Mouse (Mus musculus) splenic B cell, adult 2 months (primary cell): ENCODE results near the gene Rab43.

ENCODE experiments used
- DNase-seq: peaks from one replicate; pipeline ENCODE4 v3.0.0-alpha.2; 2011; ENCODE audit warnings: low read depth, low spot score
- H3K27me3 ChIP-seq: 2 replicates; pipeline ENCODE4 v1.6.1; 2012; ENCODE audit warnings: mild to moderate bottlenecking, low read length, moderate library complexity, mixed read lengths; ENCODE audit not compliant: control insufficient read depth, poor library complexity, insufficient read depth, severe bottlenecking
- H3K36me3 ChIP-seq: 2 replicates; pipeline ENCODE4 v1.6.1; 2012; ENCODE audit warnings: mild to moderate bottlenecking, low read length, moderate library complexity, mixed read lengths; ENCODE audit not compliant: control insufficient read depth, poor library complexity, insufficient read depth, severe bottlenecking

Gene Rab43

DNA sequence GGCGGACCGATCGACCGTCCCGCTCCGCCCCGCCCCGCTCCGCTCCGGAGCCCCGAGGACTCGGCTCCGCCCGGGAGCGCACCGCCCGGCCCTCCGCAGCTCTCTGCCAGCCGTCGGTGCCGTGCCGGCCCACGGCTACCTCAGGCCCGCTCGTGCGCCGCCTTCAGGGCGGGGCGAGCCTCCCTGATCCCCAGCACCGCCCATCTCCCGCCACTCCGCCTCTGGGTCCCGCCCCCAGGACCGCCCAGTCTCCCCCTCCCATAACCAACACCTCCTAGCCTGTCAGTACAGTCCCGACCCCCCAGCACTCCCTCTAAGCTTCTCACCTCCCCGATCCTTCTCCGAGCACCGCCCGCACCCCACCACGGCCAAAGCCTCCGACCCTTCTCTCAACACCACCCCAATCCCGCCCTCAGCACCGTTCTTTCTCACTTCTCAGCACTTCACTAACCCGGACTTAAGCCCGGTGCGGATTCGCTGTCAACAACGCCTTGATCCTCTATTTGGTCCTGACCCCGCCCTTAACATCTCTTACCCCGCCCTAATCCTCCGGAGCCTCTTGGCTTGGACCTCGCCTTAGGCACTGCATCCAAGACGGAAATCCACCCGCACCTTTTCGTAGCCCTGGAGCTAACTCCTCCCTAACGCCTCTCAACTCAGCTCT, at the start of gene Rab43:
Gene Rab43, minus strand, starts transcription at position 490 of the 664 bp plus-strand sequence.
- Histone ChIP-seq H3K27me3 (no peaks in the 10 kb centered on the region), H3K36me3 (no peaks in the 10 kb centered on the region; the same call in 1 of the 2 replicates)
- peak; percentile 89 for DNase-seq

DNA sequence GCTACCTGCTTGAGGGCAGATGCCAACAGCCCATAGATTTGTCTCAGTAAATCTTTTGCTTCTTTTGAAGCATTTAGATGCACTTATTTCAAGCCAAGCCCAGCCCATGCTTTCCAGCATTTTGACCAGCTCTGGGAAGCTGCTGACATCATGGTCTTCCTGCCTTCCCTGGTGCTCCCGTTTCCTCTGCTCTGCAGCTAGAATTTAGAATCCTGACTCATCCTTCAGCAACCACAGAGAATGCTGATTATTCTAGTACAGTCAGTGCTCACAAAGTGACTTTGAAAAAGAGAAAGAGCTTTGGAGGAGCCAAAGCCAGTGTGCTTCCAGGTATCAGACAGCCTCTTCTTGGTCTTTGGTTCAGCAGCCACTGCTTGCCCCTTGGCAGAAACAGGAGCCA, 45.1 kb upstream of the Rab43 start:
- Histone ChIP-seq H3K27me3 (no peaks in the 10 kb centered on the region), H3K36me3 (no peaks in the 10 kb centered on the region)
- DNase-seq: no peak

DNA sequence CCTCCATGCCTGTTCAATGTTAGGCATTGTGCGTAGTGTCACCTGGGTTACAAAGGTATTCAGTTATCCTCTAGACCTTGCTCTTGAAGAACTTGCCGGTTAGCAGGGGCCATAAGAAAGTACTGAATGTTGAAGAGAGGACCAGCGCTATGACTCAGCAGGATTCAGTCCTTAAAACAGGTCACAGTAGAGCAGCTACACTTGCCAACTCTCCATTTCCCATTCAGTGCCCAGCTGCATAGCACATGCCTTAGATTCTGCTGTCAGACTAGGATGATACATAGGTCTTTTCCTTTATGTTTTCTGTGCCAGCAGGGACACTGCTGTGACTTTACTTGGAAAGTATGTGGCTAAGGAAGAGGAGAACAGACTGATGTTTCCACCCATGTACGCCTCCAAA, 41.5 kb upstream of the Rab43 start:
- no peak for DNase-seq
- no peaks in the 10 kb centered on the region for H3K36me3 ChIP-seq
- H3K27me3 ChIP-seq: no peaks in the 10 kb centered on the region

DNA sequence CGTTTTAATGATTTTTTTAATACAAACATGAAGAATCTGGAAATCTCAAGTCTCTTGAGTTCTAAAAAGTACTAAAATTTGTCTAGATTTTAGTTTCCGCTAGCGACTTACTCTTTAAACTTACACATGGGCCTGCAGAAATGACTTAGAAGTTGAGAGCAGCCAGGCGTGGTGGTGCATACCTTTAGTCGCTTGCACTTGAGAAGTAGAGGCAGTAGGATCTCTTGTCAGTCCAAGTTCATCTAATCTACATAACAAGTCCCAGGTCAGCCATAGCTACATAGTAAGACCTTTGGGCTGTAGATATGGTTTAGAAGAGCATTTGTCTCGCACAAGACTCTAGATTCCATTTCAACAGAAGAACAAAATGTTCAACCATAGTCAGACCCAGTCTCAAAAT, 39.9 kb upstream of the Rab43 start:
- DNase-seq: no peak
- Histone ChIP-seq H3K36me3 (no peaks in the 10 kb centered on the region), H3K27me3 (no peaks in the 10 kb centered on the region)

DNA sequence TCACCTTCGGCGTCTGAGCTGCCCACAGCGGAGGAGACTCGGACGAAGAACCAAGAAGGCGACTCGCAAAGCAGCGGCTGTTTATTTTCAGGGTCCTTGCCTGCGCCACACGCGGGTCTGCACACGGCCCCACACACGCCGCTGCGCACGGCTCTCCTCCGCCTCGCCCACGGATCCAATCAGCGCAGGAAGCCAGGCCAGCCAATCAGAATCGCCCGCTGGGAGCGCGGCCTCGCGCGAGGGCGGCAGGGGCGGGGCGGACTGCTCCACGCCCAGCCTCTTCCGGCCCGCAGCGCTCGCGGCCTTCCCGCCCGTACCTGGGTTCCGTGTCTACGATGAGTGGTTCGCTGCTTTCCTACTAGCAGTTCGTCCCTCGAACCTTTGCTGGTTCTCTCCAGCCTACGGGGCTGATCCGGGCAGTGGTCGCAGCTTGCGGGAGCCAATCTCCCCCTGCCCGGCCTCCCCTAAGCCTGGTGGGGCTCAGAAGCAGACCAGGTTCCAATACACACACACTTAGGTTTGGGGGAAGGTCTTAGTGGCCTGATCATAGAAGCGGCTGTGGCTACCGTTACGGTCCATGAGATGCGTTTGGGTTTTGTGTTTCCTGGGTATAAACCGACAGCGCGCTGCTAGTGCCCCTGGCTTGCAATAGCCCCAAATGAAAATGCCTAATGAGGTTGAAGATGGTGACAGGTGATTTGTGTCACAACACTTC, 39.1 kb upstream of the Rab43 start, which contains the start of gene Cnbp:
Gene Cnbp, minus strand, starts transcription at position 207 of the 715 bp plus-strand sequence.
- peak; percentile 99 for DNase-seq

DNA sequence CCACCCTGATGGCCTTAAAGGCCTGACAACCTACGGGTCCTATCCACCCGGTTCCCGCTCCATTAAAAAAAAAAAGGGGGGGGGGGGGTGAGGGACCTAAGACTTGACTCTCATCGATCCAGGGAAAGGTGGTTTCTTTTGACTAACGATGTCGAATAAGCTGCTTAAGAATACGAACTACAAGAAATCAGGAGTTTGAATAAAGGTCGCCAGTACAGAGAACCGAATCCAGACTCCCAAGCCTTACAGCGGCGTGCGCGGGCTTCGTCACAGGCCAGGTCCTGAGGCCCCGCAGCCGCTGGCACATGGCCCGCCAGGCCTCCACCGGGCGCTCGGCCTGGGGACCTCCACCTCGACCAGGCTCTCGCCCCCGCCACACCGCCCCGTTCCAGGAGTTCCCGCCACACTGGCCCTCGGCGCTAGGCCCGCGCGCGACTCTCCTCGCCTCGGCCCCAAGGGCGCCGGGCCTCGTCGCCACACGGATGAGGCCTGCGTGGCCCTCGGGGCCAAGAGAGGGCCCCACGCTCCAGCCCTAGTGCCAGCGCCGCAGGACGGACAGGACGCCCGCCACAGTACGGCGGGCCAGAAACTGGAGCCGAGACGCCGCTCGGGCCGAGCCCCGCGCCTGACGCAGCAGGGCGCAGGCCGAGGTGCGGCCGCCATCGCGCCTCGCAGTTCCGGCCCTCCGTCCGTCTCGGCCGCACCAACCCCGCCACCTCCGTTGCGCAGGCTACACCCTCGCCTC, 38.4 kb upstream of the Rab43 start:
- Histone ChIP-seq H3K27me3 (no peaks in the 10 kb centered on the region), H3K36me3 (peaks cover 2% of the 10 kb centered on the region; the same call in 1 of the 2 replicates)
- peak; percentile 56 for DNase-seq

More for the DNA sequence above, 39.1 kb upstream of the Rab43 start, which contains the start of gene Cnbp:
- peaks cover under 1% of the 10 kb centered on the region; the same call in 1 of the 2 replicates for H3K36me3 ChIP-seq
- H3K27me3 ChIP-seq: no peaks in the 10 kb centered on the region

DNA sequence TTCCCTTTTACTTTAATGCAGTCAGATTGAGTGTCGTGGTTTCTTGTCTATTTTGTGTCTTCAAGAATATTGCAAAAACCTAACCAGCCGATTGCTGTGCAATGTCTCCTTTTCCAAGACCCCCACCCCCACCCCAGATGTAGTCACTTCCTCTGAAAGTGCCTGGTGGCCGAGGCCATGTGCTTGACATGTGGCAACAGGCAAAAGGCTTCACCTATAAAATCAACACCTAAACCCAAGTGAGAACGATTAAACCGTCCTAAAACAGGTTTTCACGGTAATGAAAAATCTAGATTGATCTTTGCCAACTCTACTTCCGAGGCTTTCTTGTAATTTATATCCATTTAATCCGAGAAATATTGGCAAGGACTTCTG, 37.8 kb upstream of the Rab43 start:
- Histone ChIP-seq H3K27me3 (no peaks in the 10 kb centered on the region), H3K36me3 (peaks cover 3% of the 10 kb centered on the region)
- DNase-seq: peak; percentile 68

DNA sequence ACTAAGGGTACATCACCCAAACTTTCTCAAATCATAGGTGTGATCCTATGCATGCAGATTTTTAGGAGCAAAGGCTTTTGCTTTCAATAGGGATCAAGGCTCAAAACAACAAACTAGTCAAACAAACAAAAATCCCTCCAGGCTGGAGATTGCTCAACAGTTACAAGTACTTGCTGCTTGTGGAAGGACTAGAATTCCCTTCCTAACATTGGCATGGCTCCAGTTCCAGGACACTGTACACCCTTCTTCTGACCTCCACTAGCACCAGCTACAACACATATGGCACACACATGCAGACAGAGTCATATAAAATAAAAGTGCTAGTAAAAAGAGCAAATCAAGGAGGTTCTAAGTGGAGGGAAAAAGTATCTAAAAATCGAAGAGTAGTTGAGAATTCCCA, 34.8 kb upstream of the Rab43 start:
- DNase-seq: no peak
- H3K36me3 ChIP-seq: peaks cover 14% of the 10 kb centered on the region
- H3K27me3 ChIP-seq: no peaks in the 10 kb centered on the region

DNA sequence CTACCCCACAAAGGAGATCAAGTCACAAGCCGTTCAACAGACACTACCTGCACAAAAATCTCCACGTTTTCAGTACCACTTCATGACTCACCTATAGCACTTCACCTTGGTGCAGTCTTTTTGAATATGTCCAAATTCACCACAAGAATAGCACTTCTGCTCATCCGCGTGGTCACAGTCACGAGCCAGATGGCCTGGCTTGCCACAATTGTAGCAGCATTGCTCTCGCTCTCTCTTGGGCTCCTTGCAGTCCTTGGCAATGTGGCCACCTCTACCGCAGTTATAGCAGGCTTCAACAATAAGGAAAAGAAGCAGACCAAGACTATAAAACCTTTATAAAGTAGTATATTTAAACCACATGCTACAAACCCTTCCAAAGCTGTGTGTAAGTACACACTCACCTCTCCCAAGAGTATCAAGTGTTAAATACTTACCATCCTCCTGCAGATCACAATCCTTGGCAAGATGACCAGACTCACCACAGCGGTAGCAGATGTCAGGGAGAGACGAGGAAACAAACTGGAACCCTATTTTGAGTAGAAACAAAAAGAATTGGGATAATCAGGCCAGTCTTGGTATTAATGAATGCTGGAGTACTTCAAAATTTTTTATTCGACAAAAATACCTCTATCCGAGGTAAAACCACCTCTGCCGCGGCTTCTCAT, 33.2 kb upstream of the Rab43 start:
- no peaks in the 10 kb centered on the region for H3K27me3 ChIP-seq
- no peak for DNase-seq
- H3K36me3 ChIP-seq: peaks cover 14% of the 10 kb centered on the region

DNA sequence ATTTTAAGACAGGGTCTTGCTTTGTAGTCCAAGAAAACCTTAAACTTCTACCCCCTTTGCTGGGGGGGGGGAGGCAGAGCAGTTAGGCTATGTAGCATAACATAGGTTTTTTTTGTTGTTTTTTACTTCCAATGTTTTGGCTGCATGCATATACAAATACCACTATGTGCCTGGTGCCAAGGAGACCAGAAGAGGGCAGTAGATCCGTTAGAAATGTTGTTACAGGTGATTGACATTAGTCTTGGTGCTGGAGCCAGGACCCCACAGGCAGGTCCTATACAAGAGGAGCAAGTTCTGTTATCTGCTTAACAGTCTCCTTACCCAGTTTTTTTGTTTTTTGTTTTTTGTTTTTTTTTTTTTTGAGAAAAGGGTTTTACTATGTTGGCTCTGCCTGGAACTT, 30.3 kb upstream of the Rab43 start:
- Histone ChIP-seq H3K27me3 (no peaks in the 10 kb centered on the region), H3K36me3 (peaks cover 14% of the 10 kb centered on the region)
- peak; percentile 64 for DNase-seq

DNA sequence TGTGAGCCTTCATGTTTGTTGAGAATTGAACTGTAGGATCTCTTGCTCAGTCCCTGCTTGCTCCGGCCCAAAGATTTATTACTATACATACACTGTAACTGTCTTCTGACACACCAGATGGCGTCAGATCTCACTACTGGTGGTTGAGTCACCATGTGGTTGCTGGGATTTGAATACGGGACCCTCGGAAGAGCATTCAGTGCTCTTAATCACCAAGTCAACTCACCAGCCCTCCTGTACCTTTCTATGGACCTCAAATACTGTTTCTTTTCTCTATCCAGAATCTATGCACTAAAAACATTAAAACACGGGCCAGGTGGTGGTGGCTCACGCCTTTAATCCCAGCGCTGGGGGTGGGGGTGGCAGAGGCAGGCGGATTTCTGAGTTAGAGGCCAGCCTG, 29.7 kb upstream of the Rab43 start:
- DNase-seq: peak; percentile 31
- Histone ChIP-seq H3K27me3 (no peaks in the 10 kb centered on the region), H3K36me3 (peaks cover 14% of the 10 kb centered on the region)

DNA sequence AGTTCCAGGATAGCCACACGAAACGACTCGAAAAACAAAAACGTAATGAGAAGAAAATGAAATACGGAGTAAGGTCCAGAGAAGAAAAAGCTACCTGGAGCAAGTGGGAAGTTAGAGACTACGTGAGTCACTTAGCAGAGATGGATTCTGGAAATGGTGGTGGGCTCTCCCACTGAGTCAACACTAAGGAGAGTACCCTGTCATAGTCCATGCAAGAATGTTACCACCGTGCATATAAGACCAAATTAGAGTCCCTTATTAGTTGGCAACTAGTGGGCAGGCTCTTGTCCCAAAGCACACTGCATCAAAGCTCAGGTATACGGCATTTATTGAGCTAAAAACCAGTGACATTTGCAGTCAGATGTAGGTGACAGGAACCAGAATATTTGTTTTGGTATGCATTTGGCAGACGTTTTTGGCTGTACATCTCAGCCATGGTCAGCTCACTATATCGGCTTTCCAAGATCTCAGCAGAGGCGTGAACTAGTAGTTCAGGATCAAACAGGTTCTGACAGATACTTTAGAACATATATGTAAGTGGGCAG, 27.9 kb upstream of the Rab43 start:
- peaks cover 12% of the 10 kb centered on the region for H3K36me3 ChIP-seq
- H3K27me3 ChIP-seq: no peaks in the 10 kb centered on the region
- DNase-seq: no peak

DNA sequence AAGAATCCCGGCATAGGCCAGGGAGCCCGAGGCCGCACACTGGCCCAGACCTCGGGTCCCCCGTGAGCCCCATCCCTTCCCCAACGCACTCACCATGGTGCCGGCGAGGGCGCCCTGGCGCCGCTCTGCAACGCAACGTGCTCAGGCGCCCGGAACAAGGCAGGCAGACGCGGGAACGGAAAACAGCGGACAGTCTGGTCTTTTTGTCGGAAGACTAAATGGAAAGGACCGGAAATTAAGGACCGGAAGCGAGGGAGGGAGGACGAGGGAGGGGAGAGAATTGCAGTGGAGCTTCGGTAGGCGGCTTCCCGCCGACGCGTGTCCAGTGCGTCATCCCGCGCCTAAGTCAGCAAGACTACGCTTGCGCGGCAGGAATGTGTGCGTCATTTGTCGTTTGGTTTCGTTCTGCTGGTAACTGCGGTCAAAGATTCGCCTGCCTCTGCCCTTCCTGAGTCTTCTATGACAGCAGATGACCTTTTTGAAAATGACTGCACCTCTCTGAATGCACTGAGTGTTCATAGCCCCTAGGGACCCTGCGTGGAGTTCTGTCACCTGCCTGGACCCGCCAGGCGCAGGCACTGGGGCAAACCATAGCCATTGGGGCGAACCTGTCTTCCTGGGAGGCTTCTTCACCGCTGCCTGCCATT, 26.7 kb upstream of the Rab43 start, which contains the start of gene Isy1:
Gene Isy1, minus strand, starts transcription at position 248 of the 647 bp plus-strand sequence.
- Histone ChIP-seq H3K27me3 (no peaks in the 10 kb centered on the region), H3K36me3 (peaks cover 9% of the 10 kb centered on the region; the same call in 1 of the 2 replicates)
- DNase-seq: peak; percentile 99

DNA sequence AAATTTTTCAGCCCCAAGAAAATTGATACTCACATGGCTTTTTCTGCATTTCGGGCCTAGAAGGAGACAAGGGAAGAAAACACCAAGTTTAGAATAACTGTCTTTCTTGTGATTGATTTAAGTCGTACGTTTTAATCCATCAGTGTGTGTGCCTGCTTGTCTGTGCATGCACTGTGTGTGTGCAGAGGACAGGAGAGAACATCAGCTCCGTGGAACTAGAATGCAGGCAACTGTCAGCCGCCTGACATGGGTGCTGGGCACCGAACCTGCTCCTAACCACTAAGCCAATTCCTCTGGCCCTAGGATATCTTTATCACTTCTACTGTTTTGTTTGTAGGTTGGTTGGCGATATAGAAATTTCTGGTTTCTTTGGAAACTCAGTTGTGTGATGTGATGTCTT, 23.7 kb upstream of the Rab43 start, which contains the start of gene Gm45140:
Gene Gm45140, minus strand, starts transcription at position 101 of the 400 bp plus-strand sequence.
- no peak for DNase-seq

More for the DNA sequence above, 23.7 kb upstream of the Rab43 start, which contains the start of gene Gm45140:
- H3K27me3 ChIP-seq: no peaks in the 10 kb centered on the region
- peaks cover 9% of the 10 kb centered on the region; the same call in 1 of the 2 replicates for H3K36me3 ChIP-seq
